Mouse (Mus musculus) spleen, adult 2 months (tissue): Measurements from ENCODE around the gene Neb.

Source experiments
- CTCF ChIP-seq: fragments of 200-500 bp; IDR thresholded peaks from 2 replicates; pipeline ENCODE4 v1.5.1; 2011; ENCODE audit warnings: mild to moderate bottlenecking, inconsistent platforms; ENCODE audit not compliant: insufficient read depth, insufficient read length, insufficient replicate concordance; ENCODE audit errors: extremely low read depth
- POLR2A ChIP-seq: fragments of 200-500 bp; IDR thresholded peaks from 2 replicates; pipeline ENCODE4 v1.6.1; 2011; ENCODE audit warnings: low read depth, low read length, inconsistent platforms

DNA sequence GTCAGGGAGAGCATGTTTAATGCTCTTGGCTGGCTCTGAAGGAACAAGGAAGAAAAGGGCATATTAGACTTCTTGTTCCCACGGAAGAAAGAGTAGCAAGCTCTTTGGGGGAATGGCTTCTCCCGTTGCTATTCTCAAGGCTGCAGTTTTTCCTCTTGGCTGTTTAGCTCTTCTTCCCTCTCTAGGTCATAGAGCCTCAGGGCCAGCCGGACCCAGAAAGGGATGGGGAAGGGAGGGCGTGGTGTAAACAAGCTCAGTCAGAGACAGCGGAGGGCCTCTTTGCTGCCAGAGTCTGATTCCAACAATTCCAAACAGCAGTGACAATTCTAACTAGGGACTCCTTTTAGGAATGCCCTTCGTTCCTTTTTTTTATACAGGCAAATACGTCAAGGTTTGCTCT lies 7.8 kb upstream of the Neb start:
- TF ChIP-seq POLR2A = no peak
- TF ChIP-seq CTCF = no peak
